Mouse (Mus musculus) kidney, embryonic 14.5 days (tissue): ENCODE data around the gene Psmc3. TPM values are rescaled to one million over a fixed set of nuclear protein-coding genes. Genes with fewer than 3 reads are reported as not detected.
"Not testable (repeated sequence)": the region's sequence is repeated elsewhere in the genome, so short reads cannot be mapped to it uniquely, and the experiment has no call there.

Experiments used
- ATAC-seq: fragments of 200-750 bp; cut with Nextera tagmentation; 2 replicates; pipeline ENCODE4 v1.8.0; 2017; ENCODE audit warnings: moderate number of reproducible peaks, mild to moderate bottlenecking, moderate TSS enrichment, moderate library complexity; ENCODE audit not compliant: low FRiP score, low TSS enrichment
- H3K27ac ChIP-seq: fragments of 300-500 bp; sonication (generic); 2 replicates; pipeline ENCODE4 v1.5.1; 2014; ENCODE audit warnings: low read depth, mild to moderate bottlenecking, low read length, moderate library complexity, mixed read lengths
- H3K27me3 ChIP-seq: fragments of 300-500 bp; sonication (generic); 2 replicates; pipeline ENCODE4 v1.6.1; 2014; ENCODE audit warnings: mild to moderate bottlenecking, low read length; ENCODE audit not compliant: control insufficient read depth, insufficient read depth
- H3K36me3 ChIP-seq: fragments of 300-500 bp; sonication (generic); 2 replicates; pipeline ENCODE4 v1.6.1; 2014; ENCODE audit warnings: low read length, mixed read lengths; ENCODE audit not compliant: control insufficient read depth, insufficient read depth
- H3K4me1 ChIP-seq: fragments of 300-500 bp; sonication (generic); 2 replicates; pipeline ENCODE4 v1.6.1; 2014; ENCODE audit warnings: low read length, mixed read lengths; ENCODE audit not compliant: control insufficient read depth, insufficient read depth
- H3K4me2 ChIP-seq: fragments of 300-500 bp; sonication (generic); replicated peaks from 2 replicates; pipeline ENCODE4 v1.6.1; 2014; ENCODE audit warnings: low read depth, mild to moderate bottlenecking, low read length
- H3K4me3 ChIP-seq: fragments of 300-500 bp; sonication (generic); 2 replicates; pipeline ENCODE4 v1.5.1; 2014; ENCODE audit warnings: mild to moderate bottlenecking, low read length
- H3K9ac ChIP-seq: fragments of 300-500 bp; sonication (generic); 2 replicates; pipeline ENCODE4 v1.6.1; 2014; ENCODE audit warnings: low read depth, mild to moderate bottlenecking, low read length, moderate library complexity
- H3K9me3 ChIP-seq: fragments of 300-500 bp; sonication (generic); 2 replicates; pipeline ENCODE4 v1.6.1; 2016; ENCODE audit warnings: low read length; ENCODE audit not compliant: control insufficient read depth
- WGBS: fragments of 180-500 bp; shearing (Covaris S2); extraction: QIAGEN DNeasy Blood & Tissue Kit; methylation state at CpG from one replicate; pipeline ENCODE4 v1.1.7; 2014; 5-methylcytosine and 5-hydroxymethylcytosine counted together
- polyA plus RNA-seq: library from polyadenylated mRNA; unstranded; fragments of >200 nt; fragmentation: Nextera tagmentation; extraction: Ambion mirVana; gene quantifications from 2 replicates; pipeline ENCODE4 v1.2.1, GENCODE M21; 2014

Gene Psmc3
- polyA plus RNA-seq, 1 experiment from 2014 or later, result 356 TPM

- ATAC-seq, H3K27me3 ChIP-seq, H3K9me3 ChIP-seq, H3K36me3 ChIP-seq, H3K4me1 ChIP-seq, H3K27ac ChIP-seq, H3K4me2 ChIP-seq, H3K9ac ChIP-seq, H3K4me3 ChIP-seq: not testable (repeated sequence)
- WGBS, result 96% methylated on average over 1 of the region's 1 CpGs
Measured at GRCm38 (mm10) chr2:91045805-91046204, 8.0 kb upstream of the Psmc3 start.

- peak; percentile 39; the same call in 1 of the 2 replicates for ATAC-seq
- no peaks in the 10 kb centered on the region for H3K27me3 ChIP-seq
- no peaks in the 10 kb centered on the region for H3K36me3 ChIP-seq
- H3K9me3 ChIP-seq, result no peaks in the 10 kb centered on the region
- 0 out of 2 replicates have a peak overlapping the region, but pooled peaks have one; percentile 9 for H3K4me2 ChIP-seq
- no peak overlapping the region for H3K4me3 ChIP-seq
- peak overlapping the region; percentile 44; the same call in 1 of the 2 replicates for H3K27ac ChIP-seq
- WGBS, result 61% methylated on average over 9 of the region's 9 CpGs
- no peaks in the 10 kb centered on the region for H3K4me1 ChIP-seq
- H3K9ac ChIP-seq, result no peak overlapping the region
Measured at GRCm38 (mm10) chr2:91047359-91047758, 6.5 kb upstream of the Psmc3 start.

GRCm38 (mm10) chr2:91051917-91052316, 1.9 kb upstream of the Psmc3 start:
- Histone ChIP-seq H3K36me3 (peaks cover 16% of the 10 kb centered on the region), H3K27me3 (no peaks in the 10 kb centered on the region), H3K9ac (no peak overlapping the region), H3K4me3 (no peak overlapping the region), H3K4me1 (peaks cover 7% of the 10 kb centered on the region; the same call in 1 of the 2 replicates), H3K27ac (no peak overlapping the region), H3K4me2 (no peak overlapping the region), H3K9me3 (no peaks in the 10 kb centered on the region)
- WGBS, result 75% methylated on average over 3 of the region's 3 CpGs
- no peak for ATAC-seq

GRCm38 (mm10) chr2:91052752-91053151, 1.1 kb upstream of the Psmc3 start:
- Histone ChIP-seq H3K4me3 (no peak overlapping the region), H3K27me3 (no peaks in the 10 kb centered on the region), H3K36me3 (peaks cover 25% of the 10 kb centered on the region), H3K27ac (no peak overlapping the region), H3K4me2 (peak overlapping the region; percentile 53), H3K9me3 (no peaks in the 10 kb centered on the region), H3K9ac (no peak overlapping the region), H3K4me1 (peaks cover 7% of the 10 kb centered on the region; the same call in 1 of the 2 replicates)
- no peak for ATAC-seq
- WGBS, result 55% methylated on average over 2 of the region's 2 CpGs

GRCm38 (mm10) chr2:91053181-91053933, 452 bp upstream of the Psmc3 start:
- Histone ChIP-seq H3K9ac (peak overlapping the region; percentile 72), H3K27ac (peak overlapping the region; percentile 63; the same call in 1 of the 2 replicates), H3K4me2 (peak overlapping the region; percentile 53), H3K4me1 (peaks cover 7% of the 10 kb centered on the region; the same call in 1 of the 2 replicates), H3K27me3 (no peaks in the 10 kb centered on the region), H3K36me3 (peaks cover 31% of the 10 kb centered on the region), H3K4me3 (peak overlapping the region; percentile 96), H3K9me3 (no peaks in the 10 kb centered on the region)
- ATAC-seq, result no peak; the same call in 1 of the 2 replicates
- 0% methylated on average over 6 of the region's 6 CpGs for WGBS

GRCm38 (mm10) chr2:91058435-91058834, 4.6 kb downstream of the Psmc3 start:
- ATAC-seq, result no peak
- no peaks in the 10 kb centered on the region for H3K27me3 ChIP-seq
- 58% methylated on average over 5 of the region's 5 CpGs for WGBS

GRCm38 (mm10) chr2:91059376-91059775, 5.6 kb downstream of the Psmc3 start:
- WGBS, result 98% methylated on average over 2 of the region's 2 CpGs

More at GRCm38 (mm10) chr2:91058435-91058834, 4.6 kb downstream of the Psmc3 start:
- Histone ChIP-seq H3K36me3 (peaks cover 76% of the 10 kb centered on the region), H3K9ac (no peak overlapping the region), H3K9me3 (no peaks in the 10 kb centered on the region), H3K4me2 (no peak overlapping the region), H3K4me1 (peaks cover 7% of the 10 kb centered on the region; the same call in 1 of the 2 replicates), H3K27ac (no peak overlapping the region), H3K4me3 (no peak overlapping the region)

GRCm38 (mm10) chr2:91060544-91061355, 6.9 kb downstream of the Psmc3 start:
- Histone ChIP-seq H3K27ac (no peak overlapping the region), H3K4me2 (no peak overlapping the region), H3K4me1 (no peaks in the 10 kb centered on the region), H3K36me3 (peaks cover 82% of the 10 kb centered on the region), H3K9ac (no peak overlapping the region), H3K9me3 (no peaks in the 10 kb centered on the region), H3K27me3 (no peaks in the 10 kb centered on the region), H3K4me3 (no peak overlapping the region)
- ATAC-seq, result 0 out of 2 replicates have a peak, but pooled peaks have one; percentile 5
- WGBS, result 81% methylated on average over 10 of the region's 10 CpGs

More at GRCm38 (mm10) chr2:91059376-91059775, 5.6 kb downstream of the Psmc3 start:
- Histone ChIP-seq H3K36me3 (peaks cover 85% of the 10 kb centered on the region), H3K27me3 (no peaks in the 10 kb centered on the region), H3K9ac (no peak overlapping the region), H3K4me3 (no peak overlapping the region), H3K9me3 (no peaks in the 10 kb centered on the region), H3K4me1 (peaks cover 7% of the 10 kb centered on the region; the same call in 1 of the 2 replicates), H3K4me2 (no peak overlapping the region), H3K27ac (no peak overlapping the region)
- ATAC-seq, result no peak
